Mouse (Mus musculus) layer of hippocampus, adult 9-11 months (tissue): ENCODE measurements around the gene Tial1.

Source experiments
- DNase-seq: peaks from one replicate; pipeline ENCODE4 v3.0.0; 2022

Tial1 gene

DNA sequence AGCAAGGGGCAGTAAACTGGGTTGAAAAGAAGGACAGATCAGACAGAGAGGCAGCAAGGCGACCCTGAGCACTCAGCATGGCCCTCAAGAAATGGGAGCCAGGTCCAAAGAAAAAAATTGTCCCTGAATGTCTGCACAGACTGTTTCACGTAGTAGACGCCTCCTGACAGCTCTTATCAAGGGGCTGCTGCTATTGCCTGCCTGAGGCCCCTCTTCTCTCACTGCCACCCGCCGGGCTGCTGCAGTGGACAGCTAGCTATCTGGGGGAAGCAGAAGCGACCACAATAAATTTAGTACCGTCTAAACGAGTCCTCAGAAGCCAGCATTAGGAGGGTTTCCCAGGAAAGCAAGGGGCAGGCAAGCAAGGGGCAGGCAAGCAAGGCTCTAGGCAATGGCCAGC is 47.1 kb downstream of the Tial1 start:
- no peak for DNase-seq

- peak; percentile 28 for DNase-seq
Measured at GRCm38 (mm10) chr7:128412071-128412833, 49.3 kb downstream of the Tial1 start.

GRCm38 (mm10) chr7:128410708-128411413 is 50.7 kb downstream of the Tial1 start:
- peak; percentile 54 for DNase-seq

- DNase-seq = no peak
Measured at GRCm38 (mm10) chr7:128408265-128408664, 53.3 kb downstream of the Tial1 start.

DNA sequence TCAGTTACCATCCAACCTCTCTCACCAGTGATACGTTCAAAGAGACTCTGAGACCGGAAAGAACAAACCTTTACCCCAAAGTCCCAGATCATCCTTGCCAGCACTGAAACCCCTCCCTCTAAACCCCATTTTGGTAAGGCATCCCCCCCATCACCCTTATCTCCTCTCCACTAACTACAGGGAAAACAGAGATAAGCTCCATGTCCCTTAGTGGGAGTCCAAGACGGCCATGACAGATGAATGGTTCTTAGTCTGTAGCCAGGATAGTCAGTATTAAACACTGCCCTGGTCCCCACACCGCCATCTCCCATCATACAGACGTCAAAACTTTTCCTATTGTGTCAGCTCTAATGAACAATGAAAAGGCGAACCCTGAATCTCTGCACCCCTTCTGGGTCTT is 57.5 kb downstream of the Tial1 start:
- DNase-seq = no peak

- no peak for DNase-seq
Measured at GRCm38 (mm10) chr7:128403586-128403985, 57.9 kb downstream of the Tial1 start.

DNA sequence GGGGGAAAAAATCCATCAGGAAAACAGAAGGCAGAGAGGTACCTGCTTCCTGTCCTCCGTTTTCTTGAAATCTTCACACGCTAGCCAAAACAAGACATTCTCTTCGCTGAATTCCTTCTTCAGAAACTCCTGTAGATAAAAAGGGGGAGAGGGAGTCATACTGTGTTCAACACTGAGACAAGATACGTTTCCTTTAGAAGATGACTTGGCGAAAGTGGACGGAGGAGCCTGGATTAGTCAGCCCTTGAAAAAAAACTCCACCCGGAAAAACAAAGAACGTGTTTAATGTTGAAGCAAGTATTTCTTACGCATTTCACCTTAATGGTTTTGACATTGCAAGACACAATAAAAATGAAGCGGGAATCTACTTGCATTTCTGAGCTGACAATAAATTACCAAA is 58.4 kb downstream of the Tial1 start:
- DNase-seq = no peak

GRCm38 (mm10) chr7:128402577-128402976 is 58.9 kb downstream of the Tial1 start:
- DNase-seq = no peak

DNA sequence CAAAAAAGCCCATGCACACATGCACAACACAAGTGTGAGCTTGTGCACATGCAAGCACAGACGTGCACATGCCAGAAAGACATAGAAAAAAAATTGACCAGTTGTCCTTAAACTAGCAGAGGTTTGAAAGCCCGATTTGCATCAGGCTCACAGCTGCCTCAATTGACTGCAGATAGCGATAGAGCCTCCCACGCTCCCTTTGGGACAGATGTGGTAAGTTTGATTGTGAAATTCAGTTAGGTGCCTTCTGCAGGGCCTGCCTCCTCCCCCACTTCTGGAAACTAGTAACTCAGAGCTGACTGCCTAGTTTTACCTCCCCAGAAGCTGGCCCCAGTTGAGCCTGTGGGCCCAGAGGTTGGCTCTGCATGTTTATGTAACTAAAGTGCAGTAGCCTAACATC is 62.9 kb downstream of the Tial1 start:
- no peak for DNase-seq

DNA sequence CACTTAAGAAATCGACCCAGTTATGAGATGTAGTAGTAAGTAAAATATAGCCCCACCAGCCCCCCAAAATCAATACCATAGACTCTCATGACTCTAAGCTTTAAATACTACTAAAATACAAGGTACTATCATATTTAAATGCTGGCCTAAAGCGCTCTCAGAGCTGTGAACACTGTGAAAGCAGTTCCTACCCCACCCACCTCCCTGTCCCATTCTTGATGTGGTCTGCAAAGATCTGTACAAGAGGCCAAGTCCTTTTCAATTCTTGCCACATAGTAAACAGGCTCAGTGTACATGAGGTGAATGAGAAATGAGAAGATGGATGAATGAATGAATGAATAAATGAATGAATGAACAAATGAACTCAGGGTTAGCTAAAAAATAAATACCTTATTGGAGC is 64.5 kb downstream of the Tial1 start:
- DNase-seq = no peak

DNA sequence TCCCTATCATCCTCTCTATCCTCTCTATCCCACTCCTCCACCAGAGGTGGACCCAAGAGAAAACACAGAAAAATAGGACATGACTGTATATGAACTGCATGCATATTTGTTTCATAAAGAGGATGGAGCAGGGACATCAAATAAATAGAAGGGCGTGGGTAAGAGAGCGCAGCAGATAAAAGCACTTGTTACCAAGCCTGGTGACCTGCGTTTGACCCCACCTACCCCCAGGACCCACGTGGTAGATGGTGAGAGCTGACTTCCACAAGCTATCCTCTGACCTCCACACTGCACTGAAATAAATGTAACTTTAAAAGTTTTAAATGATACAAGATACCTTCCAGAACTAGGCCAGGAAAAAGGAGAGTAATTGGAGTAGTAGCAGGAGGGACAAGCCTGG is 67.8 kb downstream of the Tial1 start:
- no peak for DNase-seq

- peak; percentile 75 for DNase-seq
Measured at GRCm38 (mm10) chr7:128392972-128393314, 68.6 kb downstream of the Tial1 start.

- DNase-seq = peak; percentile 87
Measured at GRCm38 (mm10) chr7:128392071-128392971, 69.2 kb downstream of the Tial1 start.

DNA sequence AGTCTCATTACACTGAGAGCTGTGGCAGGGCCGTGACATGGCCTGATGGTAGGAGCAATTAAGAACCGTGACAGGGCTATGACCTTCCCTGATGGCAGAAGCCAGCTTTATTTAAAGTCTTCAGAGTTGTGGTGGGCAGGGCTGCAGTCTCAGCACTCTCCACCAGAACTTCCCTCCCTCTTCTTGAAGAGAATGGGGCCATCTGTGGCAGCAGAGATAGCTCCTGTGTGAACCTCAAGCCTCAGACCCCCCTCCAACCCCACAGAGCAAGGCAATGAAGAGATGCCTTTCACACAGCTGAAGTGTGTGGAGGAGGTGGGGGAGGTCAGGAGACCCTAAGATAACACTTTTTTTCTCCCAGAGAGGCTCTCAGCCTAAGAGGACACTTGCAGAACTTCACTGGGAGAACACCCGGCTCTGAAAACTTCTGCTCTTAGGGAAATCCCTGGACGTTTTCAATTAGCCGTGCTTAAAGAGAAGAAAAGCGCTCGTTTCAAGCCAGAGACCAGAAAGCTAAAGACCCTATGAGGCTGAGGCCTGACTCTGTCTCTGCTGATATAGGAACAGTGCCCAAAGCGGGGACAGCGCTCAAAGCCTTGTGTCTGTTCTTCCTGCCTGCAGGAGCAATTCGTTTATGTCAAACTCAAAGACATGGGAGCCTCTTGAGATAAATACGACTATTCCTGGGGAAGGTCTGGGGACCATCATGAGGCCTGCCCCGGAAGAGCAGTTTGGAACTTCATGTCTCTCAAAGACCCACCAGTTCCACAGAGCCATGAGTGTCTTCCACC is 70.1 kb downstream of the Tial1 start:
- no peak for DNase-seq
